Mouse (Mus musculus) E14TG2a.4 (cell line): Measurements from ENCODE around the gene Cxcr6.
"Not testable (repeated sequence)": the region's sequence is repeated elsewhere in the genome, so short reads cannot be mapped to it uniquely, and the experiment has no call there.

ENCODE experiments used
- H3K27me3 ChIP-seq: 2 replicates; pipeline ENCODE4 v1.6.1; 2014; ENCODE audit warnings: low read length, control low read depth; ENCODE audit not compliant: insufficient read depth
- H3K36me3 ChIP-seq: 2 replicates; pipeline ENCODE4 v1.6.1; 2014; ENCODE audit warnings: low read length, control low read depth; ENCODE audit not compliant: insufficient read depth
- H3K4me1 ChIP-seq: replicated peaks from 2 replicates; pipeline ENCODE4 v1.6.1; 2014; ENCODE audit warnings: low read depth, low read length, control low read depth
- H3K4me3 ChIP-seq: replicated peaks from 2 replicates; pipeline ENCODE4 v1.5.1; 2014; ENCODE audit warnings: mild to moderate bottlenecking, low read length
- H3K9me3 ChIP-seq: 2 replicates; pipeline ENCODE4 v1.6.1; 2014; ENCODE audit warnings: low read length, control low read depth
- CTCF ChIP-seq: conservative IDR thresholded peaks from 2 replicates; pipeline ENCODE4 v1.5.1; 2014; ENCODE audit warnings: low read length
- NANOG ChIP-seq: IDR thresholded peaks from 2 replicates; pipeline ENCODE4 v1.6.1; 2014; ENCODE audit warnings: borderline replicate concordance, low read length, mixed read lengths
- POU5F1 ChIP-seq: IDR thresholded peaks from 2 replicates; pipeline ENCODE4 v1.6.1; 2014; ENCODE audit warnings: low read length, borderline replicate concordance

The Cxcr6 gene

DNA sequence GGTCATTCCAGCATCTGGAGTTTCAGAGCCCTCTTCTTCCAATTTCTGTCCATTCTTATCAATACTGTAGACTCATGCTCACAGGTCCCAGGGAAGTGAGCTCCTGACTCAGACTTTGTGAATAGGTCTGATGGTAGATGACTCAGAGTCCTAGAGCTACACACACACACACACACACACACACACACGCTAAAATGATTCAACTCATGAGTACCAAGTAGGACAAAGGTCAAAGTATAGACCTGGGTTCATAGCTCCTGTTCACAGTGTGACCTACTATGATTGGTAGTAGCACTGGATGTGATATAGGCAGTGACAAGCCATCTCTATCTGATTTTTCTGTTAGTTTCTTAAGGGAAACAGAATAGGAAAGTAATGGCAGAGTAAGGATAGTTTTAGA is 37.8 kb upstream of the Cxcr6 start:
- no peaks in the 10 kb centered on the region for H3K36me3 ChIP-seq
- H3K4me1 ChIP-seq = no peaks in the 10 kb centered on the region
- no peaks in the 10 kb centered on the region for H3K9me3 ChIP-seq
- peaks cover 6% of the 10 kb centered on the region; the same call in 1 of the 2 replicates for H3K27me3 ChIP-seq
- no peak overlapping the region for H3K4me3 ChIP-seq
- TF ChIP-seq POU5F1 = no peak
- TF ChIP-seq CTCF = no peak

DNA sequence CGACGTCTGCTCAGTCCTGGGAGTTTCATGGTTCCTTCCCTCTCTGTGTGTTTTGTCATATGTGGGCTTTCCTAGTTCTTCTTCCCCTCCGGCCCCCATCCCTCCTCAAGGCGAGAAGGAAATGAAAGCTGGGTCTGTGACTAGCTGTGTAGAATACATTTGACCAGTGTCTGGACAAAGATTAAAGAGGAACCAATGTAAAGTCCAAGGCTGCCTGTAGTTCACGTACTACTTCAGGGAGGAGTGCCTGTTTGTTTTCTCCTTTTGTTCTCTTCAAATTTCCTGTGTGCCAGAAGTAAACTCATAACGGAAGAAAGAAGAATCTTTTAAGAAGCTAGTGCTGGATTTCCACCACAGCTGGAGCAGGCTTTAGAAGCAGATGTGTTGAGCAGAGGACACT is 36.7 kb upstream of the Cxcr6 start:
- no peaks in the 10 kb centered on the region for H3K4me1 ChIP-seq
- H3K36me3 ChIP-seq = no peaks in the 10 kb centered on the region
- peaks cover 6% of the 10 kb centered on the region; the same call in 1 of the 2 replicates for H3K27me3 ChIP-seq
- no peaks in the 10 kb centered on the region for H3K9me3 ChIP-seq
- no peak overlapping the region for H3K4me3 ChIP-seq
- TF ChIP-seq NANOG (no peak), CTCF (no peak), POU5F1 (no peak)

DNA sequence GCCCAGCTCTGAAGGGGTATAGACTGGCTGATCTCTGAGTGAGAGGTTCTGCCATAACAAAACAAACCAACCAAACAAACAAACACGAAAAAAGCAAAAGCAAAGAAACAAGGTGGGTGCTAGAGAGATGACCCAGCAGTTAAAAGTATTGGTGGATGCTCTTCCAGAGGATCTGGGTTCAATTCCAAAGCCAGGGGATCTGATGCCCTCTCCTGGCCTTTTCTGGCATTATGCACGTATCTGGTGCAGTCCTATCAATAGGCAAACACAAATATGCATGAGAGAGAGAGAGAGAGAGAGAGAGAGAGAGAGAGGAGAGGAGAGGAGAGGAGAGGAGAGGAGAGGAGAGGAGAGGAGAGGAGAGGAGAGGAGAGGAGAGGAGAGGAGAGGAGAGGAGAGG is 33.0 kb upstream of the Cxcr6 start:
- not testable (repeated sequence) for H3K4me1 ChIP-seq, H3K36me3 ChIP-seq, H3K27me3 ChIP-seq, H3K4me3 ChIP-seq, H3K9me3 ChIP-seq
- TF ChIP-seq CTCF = peak; percentile 24

DNA sequence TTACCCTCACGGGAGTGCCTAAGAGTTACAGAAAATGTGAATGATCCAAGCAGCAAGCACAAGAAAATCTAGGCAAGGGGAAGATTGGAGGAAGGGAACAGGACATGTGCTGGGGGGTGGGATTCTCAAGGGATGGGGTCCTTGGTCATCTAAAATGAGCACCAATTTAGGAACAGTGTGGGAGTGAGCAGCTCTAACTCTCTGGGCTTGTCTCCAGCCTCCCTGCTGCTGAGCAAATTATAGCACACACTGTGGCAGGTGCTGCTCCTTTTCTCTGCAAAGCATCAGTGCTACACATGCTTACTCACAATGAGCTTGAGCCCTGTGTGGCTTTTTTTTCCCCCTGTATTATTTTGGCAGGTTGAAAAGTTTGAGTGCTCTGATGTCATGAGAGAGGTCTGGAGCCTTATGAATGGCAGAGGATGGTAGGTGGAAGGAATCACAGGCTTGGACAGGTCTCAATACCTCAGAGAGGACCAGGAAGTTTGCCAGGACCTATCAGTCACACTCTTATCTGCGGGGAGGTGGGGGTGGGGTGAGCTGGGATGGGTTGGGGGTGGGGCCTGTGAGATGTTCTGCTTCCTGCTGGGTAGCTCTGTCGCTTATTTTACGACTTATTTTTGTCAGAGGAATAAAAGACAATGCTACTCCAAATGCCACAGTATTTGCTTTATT is 17.3 kb upstream of the Cxcr6 start:
- no peaks in the 10 kb centered on the region for H3K4me1 ChIP-seq
- H3K27me3 ChIP-seq = no peaks in the 10 kb centered on the region
- TF ChIP-seq NANOG (no peak), POU5F1 (no peak), CTCF (no peak)
- peaks cover 16% of the 10 kb centered on the region for H3K9me3 ChIP-seq
- H3K36me3 ChIP-seq = peaks cover 36% of the 10 kb centered on the region
- no peak overlapping the region for H3K4me3 ChIP-seq

DNA sequence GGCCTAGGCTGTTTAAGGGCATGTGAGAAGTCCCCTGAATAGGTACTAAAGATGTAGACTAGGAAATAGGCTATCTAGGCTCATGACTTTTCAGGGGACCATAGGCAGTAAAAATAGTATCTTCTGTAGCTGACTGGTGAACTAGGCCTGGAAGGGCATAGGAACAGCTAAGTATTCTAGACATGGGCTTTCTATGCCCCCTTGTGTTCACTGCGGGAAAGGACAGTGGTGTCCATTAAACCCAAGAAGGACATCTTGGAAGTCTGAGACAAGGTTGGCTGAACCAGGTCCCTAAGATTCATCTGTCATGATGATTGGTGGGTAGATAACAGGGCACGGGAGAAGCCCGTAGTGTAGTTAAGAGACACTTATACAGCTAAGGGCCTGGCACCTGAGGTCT is 10.1 kb upstream of the Cxcr6 start:
- H3K9me3 ChIP-seq = no peaks in the 10 kb centered on the region
- peaks cover 41% of the 10 kb centered on the region for H3K36me3 ChIP-seq
- TF ChIP-seq POU5F1 = no peak
- peak; percentile 23 for TF ChIP-seq CTCF
- no peak for TF ChIP-seq NANOG
- H3K4me1 ChIP-seq = no peaks in the 10 kb centered on the region
- H3K27me3 ChIP-seq = no peaks in the 10 kb centered on the region
- H3K4me3 ChIP-seq = no peak overlapping the region

DNA sequence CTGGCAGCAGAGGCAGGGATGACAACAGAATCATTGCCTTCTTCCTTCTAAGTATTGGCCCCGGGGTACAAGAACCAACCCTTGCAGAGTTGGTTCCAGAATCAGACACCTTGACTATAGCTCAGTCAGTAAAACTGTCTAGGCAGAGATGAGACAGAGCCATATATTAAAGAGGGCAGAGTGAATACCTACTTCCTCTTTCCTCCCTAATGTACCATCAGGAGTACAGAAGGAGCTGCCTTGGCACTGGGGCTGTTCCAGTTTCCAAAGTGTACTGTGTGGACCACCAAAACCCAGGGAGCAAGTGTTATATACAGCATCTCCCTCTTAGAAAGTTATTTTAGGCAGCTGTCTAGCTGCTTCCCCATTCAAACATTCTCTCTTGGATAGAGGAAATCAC is 4.7 kb upstream of the Cxcr6 start:
- no peak for TF ChIP-seq CTCF
- TF ChIP-seq POU5F1 = no peak
- TF ChIP-seq NANOG = no peak
- no peak overlapping the region for H3K4me3 ChIP-seq
- H3K27me3 ChIP-seq = no peaks in the 10 kb centered on the region
- peaks cover 13% of the 10 kb centered on the region; the same call in 1 of the 2 replicates for H3K36me3 ChIP-seq
- H3K4me1 ChIP-seq = no peaks in the 10 kb centered on the region
- H3K9me3 ChIP-seq = no peaks in the 10 kb centered on the region

DNA sequence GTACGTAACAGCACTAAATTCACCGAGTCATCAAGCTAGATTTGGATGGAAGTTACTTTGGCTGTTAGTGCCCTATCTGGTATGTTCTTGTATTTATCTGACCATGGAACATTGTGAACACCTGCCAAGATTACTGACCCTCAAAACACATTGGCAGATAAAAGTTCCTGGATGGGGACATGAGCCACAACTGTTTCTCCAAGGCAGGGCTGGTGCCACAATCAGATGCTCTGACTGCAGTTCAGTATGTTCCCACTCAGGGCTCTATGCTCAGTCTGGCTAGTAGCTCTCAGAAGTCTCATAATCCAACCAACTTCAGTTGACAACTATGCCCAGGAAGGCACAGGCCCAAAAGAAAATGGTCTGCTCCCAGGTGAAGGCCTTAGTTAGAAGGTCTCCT is 3.9 kb upstream of the Cxcr6 start:
- Histone ChIP-seq H3K36me3 (peaks cover 13% of the 10 kb centered on the region; the same call in 1 of the 2 replicates), H3K27me3 (no peaks in the 10 kb centered on the region), H3K9me3 (no peaks in the 10 kb centered on the region), H3K4me3 (no peak overlapping the region), H3K4me1 (no peaks in the 10 kb centered on the region)
- TF ChIP-seq NANOG = no peak
- no peak for TF ChIP-seq CTCF
- TF ChIP-seq POU5F1 = no peak

DNA sequence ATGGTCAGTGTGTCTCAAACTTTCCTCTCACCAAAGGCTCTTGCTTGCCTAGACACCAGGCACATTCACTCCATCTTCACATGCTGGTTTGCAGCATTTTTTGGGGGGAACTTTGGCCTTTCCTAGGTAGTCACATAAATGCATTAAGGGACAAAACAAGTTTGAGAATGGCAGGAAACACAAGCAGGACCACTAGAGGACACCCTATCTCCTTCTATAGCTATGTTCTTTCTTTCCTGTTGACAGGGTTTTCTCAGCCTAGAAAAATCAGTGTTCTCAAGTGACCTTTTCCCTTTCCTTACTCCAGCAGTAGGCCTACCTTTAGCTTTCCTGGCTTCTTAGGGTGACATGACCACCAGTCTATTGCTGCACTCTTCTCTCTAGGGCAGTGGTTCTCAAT is 3.4 kb upstream of the Cxcr6 start:
- Histone ChIP-seq H3K36me3 (peaks cover 13% of the 10 kb centered on the region; the same call in 1 of the 2 replicates), H3K9me3 (no peaks in the 10 kb centered on the region), H3K4me3 (no peak overlapping the region), H3K27me3 (no peaks in the 10 kb centered on the region), H3K4me1 (no peaks in the 10 kb centered on the region)
- no peak for TF ChIP-seq CTCF
- TF ChIP-seq POU5F1 = no peak
- TF ChIP-seq NANOG = no peak

DNA sequence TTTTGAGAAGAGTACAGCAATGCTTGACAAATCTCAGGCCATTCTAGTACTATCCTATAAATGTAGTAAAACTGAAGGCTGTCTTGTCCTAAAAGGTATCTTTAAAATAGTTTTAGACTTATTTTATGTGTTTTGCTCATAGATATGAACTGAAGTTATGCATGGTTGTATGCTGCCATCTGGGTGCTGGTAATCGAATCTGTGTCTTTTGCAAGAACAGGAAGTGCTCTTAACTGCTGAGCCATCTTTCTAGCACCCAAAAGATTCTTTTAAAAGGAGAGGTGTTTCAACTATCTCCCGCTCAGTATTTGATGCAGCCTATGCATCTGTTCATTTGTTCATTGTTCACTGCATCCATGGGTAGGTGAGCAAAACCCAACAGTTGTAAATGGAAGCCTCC is 1.0 kb upstream of the Cxcr6 start:
- Histone ChIP-seq H3K36me3 (peaks cover 19% of the 10 kb centered on the region), H3K4me1 (no peaks in the 10 kb centered on the region)
- no peak for TF ChIP-seq POU5F1
- TF ChIP-seq CTCF = no peak
- TF ChIP-seq NANOG = no peak

More for the DNA sequence above, 1.0 kb upstream of the Cxcr6 start:
- Histone ChIP-seq H3K9me3 (no peaks in the 10 kb centered on the region), H3K4me3 (no peak overlapping the region), H3K27me3 (no peaks in the 10 kb centered on the region)
